Mouse (Mus musculus) forebrain, embryonic 16.5 days (tissue): ENCODE data around the gene Nrxn1. TPM values are rescaled to one million over a fixed set of nuclear protein-coding genes. Genes with fewer than 3 reads are reported as not detected.

Source experiments
- ATAC-seq: fragments of 200-750 bp; cut with Nextera tagmentation; 2 replicates; pipeline ENCODE4 v1.8.0; 2017; ENCODE audit warnings: mild to moderate bottlenecking, moderate library complexity
- H3K27ac ChIP-seq: fragments of 300-500 bp; sonication (generic); 2 replicates; pipeline ENCODE4 v1.5.1; 2014; ENCODE audit warnings: low read length, control low read depth
- H3K27me3 ChIP-seq: fragments of 300-500 bp; sonication (generic); replicated peaks from 2 replicates; pipeline ENCODE4 v1.6.1; 2014; ENCODE audit warnings: low read length; ENCODE audit not compliant: control insufficient read depth, insufficient read depth
- H3K36me3 ChIP-seq: fragments of 300-500 bp; sonication (generic); 2 replicates; pipeline ENCODE4 v1.6.1; 2014; ENCODE audit not compliant: control insufficient read depth, insufficient read depth
- H3K4me1 ChIP-seq: fragments of 300-500 bp; sonication (generic); replicated peaks from 2 replicates; pipeline ENCODE4 v1.6.1; 2014; ENCODE audit warnings: low read length; ENCODE audit not compliant: control insufficient read depth, insufficient read depth
- H3K4me2 ChIP-seq: fragments of 300-500 bp; sonication (generic); 2 replicates; pipeline ENCODE4 v1.6.1; 2014; ENCODE audit warnings: mild to moderate bottlenecking, low read length, control low read depth
- H3K4me3 ChIP-seq: fragments of 300-500 bp; sonication (generic); replicated peaks from 2 replicates; pipeline ENCODE4 v1.5.1; 2014; ENCODE audit warnings: mild to moderate bottlenecking, low read length, control low read depth
- H3K9ac ChIP-seq: fragments of 300-500 bp; sonication (generic); replicated peaks from 2 replicates; pipeline ENCODE4 v1.6.1; 2014; ENCODE audit warnings: low read depth, low read length, control low read depth
- H3K9me3 ChIP-seq: fragments of 300-500 bp; sonication (generic); 2 replicates; pipeline ENCODE4 v1.6.1; 2016; ENCODE audit warnings: low read length; ENCODE audit not compliant: control insufficient read depth
- WGBS: fragments of 180-500 bp; shearing (Covaris S2); extraction: QIAGEN DNeasy Blood & Tissue Kit; methylation state at CpG from one replicate; pipeline ENCODE4 v1.1.7; 2014; 5-methylcytosine and 5-hydroxymethylcytosine counted together
- polyA plus RNA-seq: library from polyadenylated mRNA; unstranded; fragments of >200 nt; fragmentation: Nextera tagmentation; extraction: Ambion mirVana; gene quantifications from 2 replicates; pipeline ENCODE4 v1.2.1, GENCODE M21; 2015

Gene Nrxn1
- polyA plus RNA-seq, 1 experiment from 2014 or later, result 198 TPM

DNA sequence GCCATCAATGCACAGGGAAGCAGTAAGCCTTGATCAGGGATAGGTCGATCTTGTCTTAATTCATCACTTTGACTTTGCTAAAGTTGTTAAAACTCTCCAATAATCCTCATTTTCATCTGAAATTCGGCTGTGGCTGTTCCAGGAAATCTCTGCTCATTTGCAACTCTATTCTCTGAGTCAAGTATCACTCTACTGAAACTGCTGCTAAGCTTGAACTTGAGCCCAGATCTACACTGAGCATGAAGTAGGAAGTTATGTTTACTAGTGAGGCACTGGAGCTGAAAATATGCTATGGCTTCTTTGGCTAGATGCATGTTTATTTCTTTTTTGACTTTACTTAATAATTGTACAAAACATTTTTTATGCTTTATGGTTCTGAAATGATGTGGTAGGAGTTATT, 708.0 kb downstream of the Nrxn1 start:
- no peak for ATAC-seq

DNA sequence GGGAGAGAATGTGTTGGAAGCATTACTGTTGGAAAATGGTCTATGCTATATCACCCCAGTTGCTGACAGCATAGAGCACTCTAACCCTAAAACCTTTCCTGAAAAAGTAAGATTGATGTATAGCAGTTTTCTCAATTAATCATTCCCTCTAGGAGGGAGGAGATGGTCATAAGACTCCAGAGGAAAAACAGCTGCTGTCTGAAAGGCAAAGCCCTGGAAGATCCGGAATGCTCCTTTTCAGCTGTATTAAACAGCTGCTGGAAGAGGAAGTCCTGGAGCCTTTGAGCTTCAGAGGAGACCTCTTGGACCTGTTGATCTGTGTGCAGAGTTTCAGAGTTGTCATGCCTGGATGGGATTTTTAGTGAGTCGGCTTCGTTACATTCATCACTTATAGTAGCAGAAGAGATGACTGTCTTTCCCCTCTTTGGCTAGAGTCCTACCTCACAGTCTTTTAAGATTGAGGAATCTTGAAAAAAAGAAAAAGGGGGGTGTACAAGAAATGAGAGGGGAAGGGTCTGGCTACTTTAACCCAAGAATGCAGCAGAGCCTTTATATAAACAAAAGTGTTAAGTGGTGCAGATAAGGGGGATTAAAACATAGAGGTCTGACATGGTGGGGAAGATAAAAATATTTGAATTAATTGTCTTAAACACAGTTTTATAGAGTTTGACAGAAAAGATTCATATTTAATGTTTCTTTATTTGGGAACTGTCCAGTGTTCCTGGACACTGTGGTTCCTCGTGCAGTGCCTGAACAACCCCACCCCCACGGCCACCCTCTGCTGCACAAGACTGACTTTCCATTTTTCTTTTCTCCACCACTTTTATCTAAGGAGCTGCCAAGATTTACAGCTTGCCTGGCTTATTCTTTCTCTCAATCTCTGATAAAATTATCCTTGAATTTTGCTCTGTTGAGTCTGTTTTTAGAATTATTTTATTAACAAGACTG, 710.1 kb downstream of the Nrxn1 start:
- H3K9me3 ChIP-seq, result no peaks in the 10 kb centered on the region
- H3K27ac ChIP-seq, result no peak overlapping the region
- H3K4me2 ChIP-seq, result no peak overlapping the region
- no peaks in the 10 kb centered on the region for H3K4me1 ChIP-seq
- no peak overlapping the region for H3K9ac ChIP-seq
- H3K36me3 ChIP-seq, result no peaks in the 10 kb centered on the region
- H3K27me3 ChIP-seq, result no peaks in the 10 kb centered on the region
- WGBS, result 76% methylated on average over 5 of the region's 5 CpGs
- H3K4me3 ChIP-seq, result no peak overlapping the region
- no peak for ATAC-seq

More for the DNA sequence above, 708.0 kb downstream of the Nrxn1 start:
- no peaks in the 10 kb centered on the region for H3K9me3 ChIP-seq
- H3K27me3 ChIP-seq, result no peaks in the 10 kb centered on the region
- H3K4me3 ChIP-seq, result no peak overlapping the region
- H3K36me3 ChIP-seq, result no peaks in the 10 kb centered on the region
- 51% methylated on average over 2 of the region's 2 CpGs for WGBS
- no peak overlapping the region for H3K9ac ChIP-seq
- H3K4me2 ChIP-seq, result no peak overlapping the region
- H3K4me1 ChIP-seq, result no peaks in the 10 kb centered on the region
- H3K27ac ChIP-seq, result no peak overlapping the region

DNA sequence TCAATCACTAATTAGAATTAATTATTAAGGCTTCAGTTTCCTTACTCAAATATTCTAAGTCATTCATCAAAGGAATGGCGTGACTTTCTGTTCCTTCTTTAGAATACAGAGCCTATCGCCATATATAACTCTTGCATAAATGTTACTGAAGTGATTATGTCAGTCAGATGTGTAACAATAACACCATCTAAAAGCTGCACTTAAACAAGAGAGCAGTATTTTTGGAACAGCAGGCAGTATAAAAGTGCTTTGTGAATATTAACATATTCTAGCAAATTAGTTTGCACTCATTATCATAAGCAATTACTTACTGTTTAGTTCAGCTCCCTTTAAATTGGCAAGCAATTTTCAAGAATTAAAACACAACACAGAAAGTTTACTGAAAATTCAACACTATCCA, 716.3 kb downstream of the Nrxn1 start:
- WGBS, result 19% methylated on average over 2 of the region's 2 CpGs
- Histone ChIP-seq H3K9ac (no peak overlapping the region), H3K9me3 (no peaks in the 10 kb centered on the region), H3K4me3 (no peak overlapping the region), H3K4me2 (no peak overlapping the region), H3K27me3 (no peaks in the 10 kb centered on the region), H3K36me3 (no peaks in the 10 kb centered on the region), H3K27ac (no peak overlapping the region), H3K4me1 (0 out of 2 replicates have a peak, but pooled peaks cover 2% of the 10 kb centered on the region)
- ATAC-seq, result peak; percentile 69

GRCm38 (mm10) chr17:90362169-90362568, 730.7 kb downstream of the Nrxn1 start:
- Histone ChIP-seq H3K36me3 (no peaks in the 10 kb centered on the region), H3K4me1 (no peaks in the 10 kb centered on the region), H3K4me3 (no peak overlapping the region), H3K27ac (no peak overlapping the region), H3K4me2 (no peak overlapping the region), H3K9ac (no peak overlapping the region), H3K9me3 (no peaks in the 10 kb centered on the region), H3K27me3 (no peaks in the 10 kb centered on the region)
- no peak for ATAC-seq
- 76% methylated on average over 4 of the region's 4 CpGs for WGBS

GRCm38 (mm10) chr17:90349385-90350095, 743.3 kb downstream of the Nrxn1 start:
- no peaks in the 10 kb centered on the region for H3K27me3 ChIP-seq
- H3K36me3 ChIP-seq, result no peaks in the 10 kb centered on the region
- no peak overlapping the region for H3K4me3 ChIP-seq
- no peaks in the 10 kb centered on the region for H3K9me3 ChIP-seq
- no peak overlapping the region; the same call in 1 of the 2 replicates for H3K4me2 ChIP-seq
- peak; percentile 85 for ATAC-seq
- H3K9ac ChIP-seq, result no peak overlapping the region
- WGBS, result 25% methylated on average over 5 of the region's 5 CpGs
- H3K4me1 ChIP-seq, result peaks cover 20% of the 10 kb centered on the region
- H3K27ac ChIP-seq, result peak overlapping the region; percentile 47

- peak; percentile 57 for ATAC-seq
- Histone ChIP-seq H3K9ac (no peak overlapping the region), H3K4me1 (peaks cover 22% of the 10 kb centered on the region), H3K4me3 (no peak overlapping the region), H3K27me3 (no peaks in the 10 kb centered on the region), H3K9me3 (no peaks in the 10 kb centered on the region), H3K27ac (peak overlapping the region; percentile 72), H3K36me3 (no peaks in the 10 kb centered on the region), H3K4me2 (no peak overlapping the region)
- 40% methylated on average over 3 of the region's 3 CpGs for WGBS
Measured at GRCm38 (mm10) chr17:90346735-90347475, 746.0 kb downstream of the Nrxn1 start.

GRCm38 (mm10) chr17:90333445-90333844, 759.4 kb downstream of the Nrxn1 start:
- no peaks in the 10 kb centered on the region for H3K36me3 ChIP-seq
- H3K4me1 ChIP-seq, result peaks cover 2% of the 10 kb centered on the region; the same call in 1 of the 2 replicates
- 85% methylated on average over 1 of the region's 1 CpGs for WGBS
- H3K4me2 ChIP-seq, result no peak overlapping the region
- H3K4me3 ChIP-seq, result no peak overlapping the region
- no peak for ATAC-seq
- no peaks in the 10 kb centered on the region for H3K27me3 ChIP-seq
- H3K9me3 ChIP-seq, result no peaks in the 10 kb centered on the region
- H3K27ac ChIP-seq, result no peak overlapping the region
- no peak overlapping the region for H3K9ac ChIP-seq

DNA sequence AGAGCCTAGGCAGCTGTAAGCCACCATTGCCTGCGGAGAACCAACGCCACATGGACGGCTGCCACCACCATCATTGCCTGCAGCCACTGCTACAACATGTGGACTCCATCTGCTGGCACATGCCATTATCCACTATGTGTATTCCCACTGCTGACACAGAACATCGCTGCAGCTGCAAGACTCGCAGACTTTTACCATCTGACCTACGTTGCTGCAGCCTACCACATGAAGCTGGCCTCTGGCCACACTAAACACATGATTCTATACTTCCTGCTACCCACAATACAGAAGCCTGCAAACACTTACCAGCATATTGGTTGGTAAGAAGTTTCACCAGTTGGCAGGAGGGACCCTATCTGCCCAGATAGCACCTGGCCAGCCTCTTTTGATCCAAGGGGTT, 769.2 kb downstream of the Nrxn1 start:
- no peak for ATAC-seq
- Histone ChIP-seq H3K27me3 (no peaks in the 10 kb centered on the region), H3K4me3 (no peak overlapping the region), H3K9me3 (no peaks in the 10 kb centered on the region), H3K9ac (no peak overlapping the region), H3K4me2 (no peak overlapping the region), H3K36me3 (no peaks in the 10 kb centered on the region), H3K27ac (no peak overlapping the region), H3K4me1 (no peaks in the 10 kb centered on the region)
- WGBS, result 94% methylated on average over 6 of the region's 6 CpGs

DNA sequence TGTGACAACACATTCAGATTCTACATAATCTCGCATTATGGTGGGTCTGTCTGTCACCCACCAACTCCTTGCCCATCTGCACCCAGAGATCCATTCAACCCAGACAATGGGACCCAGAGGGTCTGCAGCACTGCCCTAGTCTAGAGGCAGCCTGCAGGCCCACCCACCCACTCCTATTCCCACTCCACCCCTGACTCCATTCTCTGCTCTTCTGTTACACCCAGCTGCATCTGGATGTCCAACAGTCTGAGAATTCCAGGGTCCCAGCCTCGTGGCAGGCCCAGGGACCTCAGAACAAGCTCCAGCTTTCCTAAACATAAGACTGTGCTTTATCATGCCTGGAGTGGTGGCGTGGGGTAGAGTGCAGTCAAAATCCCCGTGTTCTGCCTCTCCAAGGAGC, 820.6 kb downstream of the Nrxn1 start:
- Histone ChIP-seq H3K36me3 (no peaks in the 10 kb centered on the region), H3K27ac (no peak overlapping the region), H3K4me1 (no peaks in the 10 kb centered on the region), H3K9ac (no peak overlapping the region), H3K4me3 (no peak overlapping the region), H3K27me3 (no peaks in the 10 kb centered on the region), H3K4me2 (no peak overlapping the region), H3K9me3 (no peaks in the 10 kb centered on the region)
- ATAC-seq, result no peak
- WGBS, result 72% methylated on average over 4 of the region's 4 CpGs
